Mouse (Mus musculus) cerebellum, postnatal 4 days (tissue): ENCODE results near the gene Adk.
A peak's percentile ranks its signal among the peaks of the same experiment; 100 is the strongest.
"Not testable (repeated sequence)": the region's sequence is repeated elsewhere in the genome, so short reads cannot be mapped to it uniquely, and the experiment has no call there.

Experiments used
- DNase-seq, 2 experiments: peaks; one replicate each; pipeline ENCODE4 v3.0.0; 2022; ENCODE audit warnings: low spot score in 2 of 2, mixed read lengths in 1 of 2

The Adk gene

GRCm38 (mm10) chr14:21064321-21064720 is 11.9 kb downstream of the Adk start:
- DNase-seq = no peak

DNA sequence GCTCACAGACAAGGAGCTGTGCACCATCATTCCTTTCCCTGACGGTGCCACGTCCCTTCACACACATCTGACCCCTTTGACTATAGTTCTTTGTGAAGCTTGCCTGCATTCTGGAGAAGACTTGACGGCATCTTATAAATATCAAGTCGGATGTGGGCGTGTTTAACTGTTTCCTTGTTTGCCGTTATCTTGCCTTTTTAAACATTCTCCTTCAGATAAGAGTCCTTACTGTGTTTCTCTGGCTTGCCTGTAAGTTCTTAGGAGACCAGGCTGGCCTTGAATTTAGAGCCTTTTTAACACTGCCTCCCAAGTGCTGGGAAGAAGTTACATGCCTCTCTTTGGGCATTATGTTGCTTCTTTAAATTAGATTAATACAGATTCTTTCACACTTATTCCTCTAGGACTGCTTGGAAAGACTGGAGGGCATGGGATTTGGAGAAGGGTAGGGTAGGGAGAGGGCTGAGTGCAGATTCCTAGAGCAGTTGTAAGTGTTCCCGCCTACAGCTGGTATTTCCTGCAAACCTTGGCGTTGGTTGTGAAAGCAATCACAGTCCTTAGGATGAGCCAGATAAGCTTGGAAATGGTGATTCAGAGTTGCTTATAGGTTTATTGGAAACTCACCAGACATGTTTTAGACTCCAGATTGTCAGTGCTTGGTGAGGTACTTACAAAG is 13.3 kb downstream of the Adk start:
- DNase-seq = no peak

DNA sequence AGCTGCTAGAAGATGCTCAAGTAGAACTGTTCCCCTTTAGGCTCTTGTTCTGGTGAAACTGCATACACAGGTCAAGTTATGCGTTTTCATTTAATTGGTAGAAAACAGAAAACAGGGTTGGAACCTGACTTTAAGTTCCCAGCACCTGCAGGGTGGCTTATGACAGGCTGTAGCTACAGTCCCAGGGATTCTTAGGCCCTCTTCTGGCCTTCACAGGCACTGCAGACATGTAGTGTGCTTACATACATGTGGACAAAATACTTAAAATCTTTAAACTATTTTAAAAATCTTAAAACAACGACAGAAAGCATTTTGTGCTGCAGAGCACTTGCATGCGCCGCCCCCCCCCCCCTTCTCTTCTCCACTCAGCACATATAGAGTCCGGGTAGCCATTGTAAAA is 17.2 kb downstream of the Adk start:
- no peak for DNase-seq

- no peak for DNase-seq
These were observed 21.6 kb downstream of the Adk start for GRCm38 (mm10) chr14:21073981-21074380.

DNA sequence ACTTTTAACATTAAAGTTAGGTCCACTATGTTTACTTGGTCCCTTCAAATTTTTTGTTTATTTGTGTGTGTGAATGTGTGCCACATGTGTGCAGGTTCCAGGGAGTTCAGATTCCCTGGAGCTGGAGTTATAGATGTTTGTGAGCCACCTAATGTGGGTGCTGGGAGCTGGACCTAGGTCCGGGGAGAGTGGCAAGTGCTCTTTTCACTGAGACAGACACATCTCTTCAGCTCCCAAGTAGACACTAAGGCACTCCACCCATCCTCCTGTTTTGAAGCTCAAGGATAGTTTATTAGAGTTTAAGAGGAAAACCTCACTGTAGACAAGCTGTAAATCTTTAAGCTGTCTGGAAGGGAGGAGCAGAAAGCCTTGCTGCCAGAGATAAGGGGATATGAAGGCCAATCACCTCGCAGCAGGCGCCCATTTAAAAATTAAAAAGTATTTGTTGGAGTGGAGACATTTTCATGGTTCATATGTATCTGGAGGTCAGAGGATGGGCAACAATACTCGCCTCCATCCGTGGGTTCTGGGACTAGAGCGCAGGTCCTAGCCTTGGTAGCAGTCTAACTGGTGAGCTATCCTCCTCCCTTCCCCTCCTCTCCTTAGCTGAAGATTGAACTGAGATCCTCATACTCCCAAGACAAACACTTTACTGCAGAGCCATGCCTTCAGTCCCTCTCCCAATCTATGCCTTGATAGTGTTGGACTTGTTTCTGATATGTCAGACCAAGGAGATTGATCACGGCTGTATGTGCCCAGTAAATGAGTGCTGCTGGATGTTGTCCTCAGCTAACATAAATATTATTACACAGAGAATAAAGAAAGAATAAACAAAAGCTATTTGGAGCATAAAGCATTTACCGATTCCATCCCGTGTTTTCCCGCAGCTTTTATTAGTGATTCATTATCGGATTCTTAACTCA is 22.3 kb downstream of the Adk start:
- DNase-seq = no peak

DNA sequence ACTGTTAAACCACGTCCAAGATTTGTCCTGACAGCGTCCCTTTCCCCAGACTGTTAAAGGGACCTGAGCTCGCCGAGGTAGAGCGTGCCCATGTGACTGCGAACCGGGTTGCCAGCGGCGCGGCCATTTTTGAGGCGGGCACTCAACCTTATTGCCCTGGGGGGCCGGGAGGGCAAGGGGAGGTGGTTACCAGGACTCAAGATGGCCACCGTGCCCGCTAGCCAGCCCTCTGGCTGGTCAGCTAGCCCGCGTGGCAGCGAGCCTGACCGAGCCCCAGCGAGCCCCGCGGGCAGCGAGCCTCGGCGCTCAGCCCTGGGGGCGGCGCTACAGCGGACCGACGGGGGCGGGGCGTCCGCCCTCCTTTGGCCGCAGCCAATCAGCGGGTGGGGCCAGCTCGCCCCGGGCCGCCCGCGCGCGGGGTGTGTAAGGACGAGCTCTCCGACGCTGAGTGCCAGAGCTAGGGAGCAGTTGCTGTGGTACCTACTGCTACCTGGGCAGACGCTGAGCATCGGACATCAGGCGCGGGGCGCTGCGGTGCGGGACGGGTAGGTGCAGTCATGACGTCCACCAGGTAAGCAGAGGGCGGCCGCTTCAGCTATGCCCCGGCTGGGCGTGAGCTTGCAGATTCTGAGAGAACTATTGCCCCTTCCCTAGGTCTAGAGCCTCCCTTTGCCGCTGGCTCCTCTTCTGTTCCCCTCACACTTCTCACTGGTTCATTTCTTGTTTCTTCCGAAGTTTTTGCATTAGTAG is 23.6 kb downstream of the Adk start:
- DNase-seq = peak; percentile 79 to 93

- DNase-seq = peak in 1 of 2 experiments; percentile 10
These were observed 24.3 kb downstream of the Adk start for GRCm38 (mm10) chr14:21076501-21077194.

DNA sequence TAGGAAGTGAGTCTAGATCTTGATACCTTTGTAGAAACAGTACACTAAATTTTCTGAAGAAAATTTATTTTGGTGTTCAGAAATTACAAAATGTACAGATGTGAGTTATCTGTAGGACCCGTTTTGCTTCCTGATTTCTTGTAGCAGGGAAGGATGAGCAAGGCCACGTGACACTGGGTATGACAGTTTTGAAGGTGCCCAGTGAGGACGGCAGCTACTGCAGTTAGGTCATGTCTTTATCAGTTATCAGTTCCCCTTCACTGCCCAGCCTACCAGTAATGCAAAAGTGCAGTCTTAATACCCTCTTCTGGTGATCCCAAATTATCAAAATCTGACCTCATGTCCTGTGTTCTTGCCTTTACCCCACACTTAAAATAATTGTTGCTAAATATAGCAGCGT is 25.6 kb downstream of the Adk start:
- DNase-seq = no peak

DNA sequence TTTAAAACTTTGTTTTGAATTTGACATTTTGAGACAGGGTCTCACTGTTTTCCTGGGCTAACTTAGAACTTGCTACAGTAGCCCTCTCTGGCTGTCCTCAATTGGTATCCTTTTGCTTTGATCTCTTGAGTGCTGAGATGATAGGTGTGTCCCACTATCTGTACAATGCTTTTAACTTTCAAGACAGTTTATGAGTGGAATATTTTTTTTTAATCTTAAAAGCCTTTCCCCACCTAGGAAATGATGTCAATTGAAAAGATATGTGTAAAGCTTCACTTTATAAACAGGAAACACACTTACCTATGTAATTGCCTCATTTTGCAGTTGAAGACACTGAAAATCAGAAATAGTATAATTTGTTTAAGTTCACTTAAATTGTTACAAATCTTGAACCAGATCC is 26.1 kb downstream of the Adk start:
- no peak for DNase-seq

DNA sequence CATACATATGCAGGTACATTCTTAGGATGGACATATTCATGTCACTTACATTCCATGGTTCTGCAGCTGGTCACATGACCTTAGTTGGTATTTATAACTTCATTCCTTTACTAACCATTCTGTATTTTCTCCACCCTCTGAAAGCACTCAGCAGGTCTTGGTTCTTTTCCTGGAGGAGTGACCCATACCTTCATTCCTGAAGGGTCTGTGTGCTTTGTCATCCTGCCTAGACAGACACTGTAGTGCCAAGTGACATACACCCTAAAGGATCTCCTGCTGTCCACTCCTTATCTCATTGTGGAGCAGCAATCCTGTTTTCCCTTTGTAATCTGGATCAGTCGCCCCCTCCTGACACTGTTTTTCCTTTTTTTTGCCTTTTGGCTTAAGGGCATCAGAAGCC is 30.4 kb downstream of the Adk start:
- no peak for DNase-seq

GRCm38 (mm10) chr14:21085666-21086065 is 33.3 kb downstream of the Adk start:
- DNase-seq = no peak

GRCm38 (mm10) chr14:21086106-21086505 is 33.7 kb downstream of the Adk start:
- no peak for DNase-seq

DNA sequence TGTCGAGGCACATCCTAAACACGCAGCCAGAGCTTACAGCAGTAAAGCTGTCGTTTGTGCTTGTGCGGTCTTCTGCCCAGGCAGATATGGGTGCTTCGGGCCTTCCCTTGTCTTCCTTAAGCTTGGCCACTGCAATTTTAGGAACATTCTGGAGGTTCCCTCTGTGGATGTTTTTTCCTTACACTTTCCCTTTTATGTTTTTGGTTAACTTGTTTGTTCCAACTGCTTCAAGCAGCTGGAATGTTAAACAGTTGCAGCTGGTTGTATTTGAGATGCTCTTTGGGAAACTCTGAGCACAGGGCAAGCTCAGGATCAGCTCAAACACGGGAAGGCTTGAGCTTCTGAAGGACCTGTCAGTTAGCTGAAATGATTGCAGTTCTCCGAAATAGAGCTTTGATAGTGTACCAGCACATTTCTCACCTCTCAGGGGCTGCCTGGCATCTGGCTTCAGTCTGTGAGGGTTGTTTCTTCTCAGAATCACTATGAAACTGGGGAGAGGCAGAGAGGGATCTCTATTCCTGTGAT is 34.5 kb downstream of the Adk start:
- DNase-seq = no peak

DNA sequence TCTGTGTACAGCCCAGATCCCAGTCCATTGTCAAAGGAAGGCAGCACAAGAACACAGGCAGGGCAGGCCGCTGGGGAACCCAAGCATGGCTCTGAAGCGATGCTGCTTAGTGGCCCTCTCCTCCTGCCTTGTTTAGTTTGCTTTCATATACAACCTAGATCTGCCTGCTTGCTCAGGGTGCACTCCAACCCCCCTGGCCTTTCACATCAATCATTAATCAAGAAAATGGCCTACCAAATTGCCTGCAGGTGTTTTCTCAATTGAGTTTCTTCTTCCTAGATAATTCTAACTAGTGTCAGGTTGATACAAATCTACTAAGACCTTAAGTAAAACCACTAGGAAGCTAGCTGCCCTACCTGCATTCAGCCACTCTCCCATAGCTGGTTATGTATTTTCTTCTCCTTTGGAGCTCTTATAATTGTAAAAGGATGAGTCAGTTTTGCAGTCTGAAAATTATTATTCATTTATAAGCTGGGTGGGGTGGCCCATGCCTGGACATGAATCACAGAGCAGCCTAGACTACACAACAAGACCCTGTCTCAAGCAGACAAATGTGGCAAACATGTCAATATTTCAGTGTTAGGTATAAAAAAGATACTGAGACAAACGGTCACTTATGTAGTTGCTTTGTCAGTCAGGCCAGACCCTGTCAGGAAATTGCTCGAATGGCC is 35.2 kb downstream of the Adk start:
- DNase-seq = no peak

DNA sequence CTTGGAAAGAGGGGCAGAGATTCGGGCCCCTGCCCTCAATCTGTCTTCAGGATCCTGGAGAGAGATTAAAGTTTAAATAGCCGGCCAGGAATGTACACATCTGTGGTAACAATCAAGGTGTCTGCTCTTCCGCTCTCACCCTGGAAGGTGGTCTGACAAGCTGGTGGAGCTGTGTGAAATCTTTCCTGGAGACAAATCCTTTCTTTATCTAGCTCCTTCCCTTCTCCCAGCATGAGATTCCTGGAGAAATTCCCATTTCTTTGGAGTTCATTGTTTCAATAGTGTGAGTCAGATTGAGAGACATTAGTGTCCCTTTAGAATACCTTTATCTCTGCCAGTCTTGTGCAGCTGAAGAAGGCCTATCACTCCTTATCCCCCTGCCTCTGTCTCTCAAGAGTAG is 36.4 kb downstream of the Adk start:
- no peak for DNase-seq

DNA sequence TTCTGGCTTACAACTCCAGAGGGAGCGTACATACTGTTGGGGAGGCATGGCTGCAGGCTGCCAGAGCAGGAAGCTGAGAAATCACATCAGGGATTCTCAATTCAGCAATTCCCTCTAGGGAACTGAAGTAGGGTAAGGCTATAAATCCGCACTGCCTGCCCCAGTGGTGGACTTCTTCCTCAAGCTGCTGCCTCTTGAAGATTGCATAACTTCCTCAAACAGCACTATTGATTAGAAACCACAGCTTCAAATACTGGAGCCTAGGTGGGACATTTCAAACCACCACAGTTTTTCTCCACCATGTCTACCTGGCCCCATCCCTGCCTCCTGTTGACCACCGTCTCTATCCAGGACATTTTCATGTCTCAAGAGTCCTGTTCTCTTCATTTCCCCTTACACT is 38.0 kb downstream of the Adk start:
- no peak for DNase-seq

GRCm38 (mm10) chr14:21090930-21091486 is 38.6 kb downstream of the Adk start:
- DNase-seq = no peak

DNA sequence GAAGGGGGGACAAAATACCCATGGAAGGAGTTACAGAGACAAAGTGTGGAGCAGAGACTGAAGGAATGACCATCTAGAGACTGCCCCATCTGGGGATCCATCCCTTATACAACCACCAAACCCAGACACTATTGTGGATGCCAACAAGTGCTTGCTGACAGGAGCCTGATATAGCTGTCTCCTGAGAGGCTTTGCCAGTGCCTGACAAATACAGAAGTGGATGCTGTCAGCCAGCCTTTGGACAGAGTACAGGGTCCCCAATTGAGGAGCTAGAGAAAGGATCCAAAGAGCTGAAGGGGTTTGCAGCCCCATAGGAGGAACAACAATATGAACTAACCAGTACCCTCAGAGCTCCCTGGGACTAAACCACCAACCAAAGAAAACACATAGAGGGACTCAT is 41.8 kb downstream of the Adk start:
- DNase-seq = not testable (repeated sequence)

DNA sequence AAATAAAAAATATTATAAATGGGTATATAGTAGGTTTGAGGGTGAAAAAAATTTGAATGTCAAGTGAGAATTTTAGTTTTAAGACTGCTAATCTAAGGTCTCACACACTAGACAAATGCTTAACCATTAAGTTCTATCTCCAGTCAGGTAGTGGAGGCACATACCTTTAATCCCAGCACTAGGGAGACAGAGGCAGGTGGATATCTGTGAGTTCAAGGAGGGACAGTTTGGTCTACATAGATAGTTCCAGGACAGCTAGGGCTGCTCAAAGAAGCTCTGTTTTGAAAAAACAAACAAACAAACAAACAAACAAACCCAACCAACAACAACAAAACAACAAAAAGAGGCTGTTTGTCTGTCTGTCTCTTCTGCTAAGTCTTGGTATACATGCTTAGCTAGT is 43.9 kb downstream of the Adk start:
- DNase-seq = no peak

- no peak for DNase-seq
These were observed 44.3 kb downstream of the Adk start for GRCm38 (mm10) chr14:21096689-21097088.

GRCm38 (mm10) chr14:21099371-21099770 is 47.0 kb downstream of the Adk start:
- no peak for DNase-seq
